Mouse (Mus musculus) limb, embryonic 11.5 days (tissue): ENCODE data around the gene Nectin2. TPM values are rescaled to one million over a fixed set of nuclear protein-coding genes. Genes with fewer than 3 reads are reported as not detected.

Experiments used
- polyA plus RNA-seq: library from polyadenylated mRNA; unstranded; fragments of >200 nt; fragmentation: Nextera tagmentation; extraction: Ambion mirVana; gene quantifications from 2 replicates; pipeline ENCODE4 v1.2.1, GENCODE M21; 2014

The Nectin2 gene
- polyA plus RNA-seq, 1 experiment from 2014 or later, result 63.2 TPM

Other genes with a start within 250 kb of the Nectin2 start
- gene Bloc1s3, start 242.1 kb downstream of the Nectin2 start, polyA plus RNA-seq, result 2.3 and 2.7 TPM in 2 replicates
- 73.3 and 82.3 TPM in 2 replicates for gene Trappc6a, start 242.1 kb downstream of the Nectin2 start, polyA plus RNA-seq
- gene Nkpd1, start 232.6 kb downstream of the Nectin2 start, polyA plus RNA-seq, result 0.12 and 0.16 TPM in 2 replicates
- gene Ppp1r37, start 187.4 kb downstream of the Nectin2 start, polyA plus RNA-seq, result 3.9 and 5.5 TPM in 2 replicates
- 0.21 and 0.52 TPM in 2 replicates for gene Zfp296, start 173.2 kb downstream of the Nectin2 start, polyA plus RNA-seq
- 183 and 185 TPM in 2 replicates for gene Gemin7, start 172.9 kb downstream of the Nectin2 start, polyA plus RNA-seq
- gene Clasrp, start 146.0 kb downstream of the Nectin2 start, polyA plus RNA-seq, result 55.9 and 61.5 TPM in 2 replicates
- gene Relb, start 121.0 kb downstream of the Nectin2 start, polyA plus RNA-seq, result 4.7 and 5.3 TPM in 2 replicates
- gene Clptm1, start 85.5 kb downstream of the Nectin2 start, polyA plus RNA-seq, result 91.6 and 97.3 TPM in 2 replicates
- gene Apoc2, start 72.5 kb downstream of the Nectin2 start, polyA plus RNA-seq, result 0.44 and 0.77 TPM in 2 replicates
- gene Gm44805, start 69.1 kb downstream of the Nectin2 start, polyA plus RNA-seq, result not detected in 2 replicates
- gene Apoc4, start 69.0 kb downstream of the Nectin2 start, polyA plus RNA-seq, result not detected in 2 replicates
- 4.5 and 5.0 TPM in 2 replicates for gene Apoc1, start 57.8 kb downstream of the Nectin2 start, polyA plus RNA-seq
- gene Apoe, start 51.3 kb downstream of the Nectin2 start, polyA plus RNA-seq, result 83.0 and 83.4 TPM in 2 replicates
- 154 and 163 TPM in 2 replicates for gene Tomm40, start 35.0 kb downstream of the Nectin2 start, polyA plus RNA-seq
- gene Bcam, start 20.5 kb upstream of the Nectin2 start, polyA plus RNA-seq, result 43.0 and 44.1 TPM in 2 replicates
- 0.75 and 1.3 TPM in 2 replicates for gene Cblc, start 46.3 kb upstream of the Nectin2 start, polyA plus RNA-seq
- gene Bcl3, start 72.3 kb upstream of the Nectin2 start, polyA plus RNA-seq, result 0.71 and 1.2 TPM in 2 replicates
- gene Gm19345, start 101.5 kb upstream of the Nectin2 start, polyA plus RNA-seq, result not detected in 2 replicates
- not detected in 2 replicates for gene Ceacam16, start 110.8 kb upstream of the Nectin2 start, polyA plus RNA-seq
- gene Ceacam19, start 137.5 kb upstream of the Nectin2 start, polyA plus RNA-seq, result not detected in 2 replicates
- 3.9 and 4.7 TPM in 2 replicates for gene Pvr, start 170.7 kb upstream of the Nectin2 start, polyA plus RNA-seq
- 0.14 and 0.48 TPM in 2 replicates for gene Igsf23, start 200.3 kb upstream of the Nectin2 start, polyA plus RNA-seq
- gene Ceacam20, start 214.9 kb upstream of the Nectin2 start, polyA plus RNA-seq, result not detected in 2 replicates
- gene Nlrp9b, start 241.0 kb upstream of the Nectin2 start, polyA plus RNA-seq, result 0.08 TPM in 1 of 2 replicates, not detected in the other